Mouse (Mus musculus) hindbrain, postnatal 0 days (tissue): ENCODE data around the gene Spint5. TPM values are rescaled to one million over a fixed set of nuclear protein-coding genes. Genes with fewer than 3 reads are reported as not detected.

Source experiments
- ATAC-seq: fragments of 200-750 bp; cut with Nextera tagmentation; 2 replicates; pipeline ENCODE4 v1.8.0; 2017; ENCODE audit warnings: mild to moderate bottlenecking, moderate TSS enrichment, moderate library complexity
- DNase-seq: peaks from one replicate; pipeline ENCODE4 v3.0.0-alpha.2; 2015; ENCODE audit warnings: low spot score
- H3K27ac ChIP-seq: fragments of 300-500 bp; sonication (generic); 2 replicates; pipeline ENCODE4 v1.5.1; 2014; ENCODE audit warnings: mild to moderate bottlenecking
- H3K27me3 ChIP-seq: fragments of 300-500 bp; sonication (generic); 2 replicates; pipeline ENCODE4 v1.6.1; 2014; ENCODE audit warnings: low read length, mixed read lengths; ENCODE audit not compliant: insufficient read depth
- H3K36me3 ChIP-seq: fragments of 300-500 bp; sonication (generic); 2 replicates; pipeline ENCODE4 v1.6.1; 2014; ENCODE audit warnings: low read length, mixed read lengths; ENCODE audit not compliant: insufficient read depth
- H3K4me1 ChIP-seq: fragments of 300-500 bp; sonication (generic); 2 replicates; pipeline ENCODE4 v1.6.1; 2014; ENCODE audit warnings: antibody characterized with exemption, low read length, mixed read lengths; ENCODE audit not compliant: insufficient read depth
- H3K4me2 ChIP-seq: fragments of 300-500 bp; sonication (generic); 2 replicates; pipeline ENCODE4 v1.6.1; 2014; ENCODE audit warnings: low read depth, mild to moderate bottlenecking, low read length, moderate library complexity, mixed read lengths
- H3K4me3 ChIP-seq: fragments of 300-500 bp; sonication (generic); 2 replicates; pipeline ENCODE4 v1.5.1; 2014; ENCODE audit warnings: low read length
- H3K9ac ChIP-seq: fragments of 300-500 bp; sonication (generic); replicated peaks from 2 replicates; pipeline ENCODE4 v1.6.1; 2014; ENCODE audit warnings: mild to moderate bottlenecking, low read length, moderate library complexity, mixed read lengths
- H3K9me3 ChIP-seq: fragments of 300-500 bp; sonication (generic); 2 replicates; pipeline ENCODE4 v1.6.1; 2016; ENCODE audit warnings: low read length, mixed read lengths
- CTCF ChIP-seq: IDR thresholded peaks from 2 replicates; pipeline ENCODE4 v1.5.1; 2016; ENCODE audit warnings: antibody characterized with exemption, control low read depth, low read depth
- WGBS: fragments of 180-500 bp; shearing (Covaris S2); extraction: QIAGEN DNeasy Blood & Tissue Kit; methylation state at CpG from one replicate; pipeline ENCODE4 v1.1.7; 2014; 5-methylcytosine and 5-hydroxymethylcytosine counted together
- polyA plus RNA-seq: library from polyadenylated mRNA; unstranded; fragments of >200 nt; fragmentation: Nextera tagmentation; extraction: Ambion mirVana; gene quantifications from 2 replicates; pipeline ENCODE4 v1.2.1, GENCODE M21; 2015
- total RNA-seq: library from RNA; depleted of rRNA; stranded (reverse); fragments of >200 nt; gene quantifications from 2 replicates; pipeline ENCODE4 v1.2.3, GENCODE M21; 2014

The Spint5 gene
- total and polyA plus RNA-seq, 2 experiments from 2014 or later = not detected

DNA sequence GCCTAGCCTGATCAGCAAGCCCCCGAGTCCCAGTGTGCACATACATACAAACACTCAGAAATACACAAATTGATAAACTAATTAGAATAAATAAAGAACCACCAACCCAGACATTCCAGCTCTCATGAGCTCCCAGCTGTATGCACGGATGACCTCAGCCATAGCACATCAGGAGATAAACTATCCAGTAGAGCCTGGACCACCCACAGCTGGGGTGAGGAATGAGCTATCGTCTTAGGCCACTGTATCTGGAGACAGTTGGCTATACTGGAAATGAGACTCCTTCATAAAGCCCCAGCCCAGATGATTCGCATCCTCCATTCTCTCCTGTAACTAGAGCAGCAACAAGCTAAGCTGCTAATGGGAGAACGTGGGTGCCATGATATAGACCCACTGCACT is 19.7 kb downstream of the Spint5 start:
- ATAC-seq = no peak
- H3K9ac ChIP-seq = no peak overlapping the region

GRCm38 (mm10) chr2:164735446-164735845 is 20.3 kb downstream of the Spint5 start:
- no peak overlapping the region for H3K9ac ChIP-seq
- no peaks in the 10 kb centered on the region for H3K9me3 ChIP-seq
- no peak overlapping the region for H3K27ac ChIP-seq
- H3K4me1 ChIP-seq = no peaks in the 10 kb centered on the region
- H3K36me3 ChIP-seq = no peaks in the 10 kb centered on the region
- DNase-seq = no peak
- no peak for TF ChIP-seq CTCF
- H3K4me3 ChIP-seq = no peak overlapping the region
- WGBS = 89% methylated on average over 5 of the region's 5 CpGs
- H3K4me2 ChIP-seq = no peak overlapping the region
- ATAC-seq = no peak
- no peaks in the 10 kb centered on the region for H3K27me3 ChIP-seq

More for the DNA sequence above, 19.7 kb downstream of the Spint5 start:
- Histone ChIP-seq H3K4me2 (no peak overlapping the region), H3K4me3 (no peak overlapping the region), H3K9me3 (no peaks in the 10 kb centered on the region), H3K27me3 (no peaks in the 10 kb centered on the region), H3K27ac (no peak overlapping the region), H3K36me3 (no peaks in the 10 kb centered on the region), H3K4me1 (no peaks in the 10 kb centered on the region)
- TF ChIP-seq CTCF = no peak
- no peak for DNase-seq
- 89% methylated on average over 5 of the region's 5 CpGs for WGBS

DNA sequence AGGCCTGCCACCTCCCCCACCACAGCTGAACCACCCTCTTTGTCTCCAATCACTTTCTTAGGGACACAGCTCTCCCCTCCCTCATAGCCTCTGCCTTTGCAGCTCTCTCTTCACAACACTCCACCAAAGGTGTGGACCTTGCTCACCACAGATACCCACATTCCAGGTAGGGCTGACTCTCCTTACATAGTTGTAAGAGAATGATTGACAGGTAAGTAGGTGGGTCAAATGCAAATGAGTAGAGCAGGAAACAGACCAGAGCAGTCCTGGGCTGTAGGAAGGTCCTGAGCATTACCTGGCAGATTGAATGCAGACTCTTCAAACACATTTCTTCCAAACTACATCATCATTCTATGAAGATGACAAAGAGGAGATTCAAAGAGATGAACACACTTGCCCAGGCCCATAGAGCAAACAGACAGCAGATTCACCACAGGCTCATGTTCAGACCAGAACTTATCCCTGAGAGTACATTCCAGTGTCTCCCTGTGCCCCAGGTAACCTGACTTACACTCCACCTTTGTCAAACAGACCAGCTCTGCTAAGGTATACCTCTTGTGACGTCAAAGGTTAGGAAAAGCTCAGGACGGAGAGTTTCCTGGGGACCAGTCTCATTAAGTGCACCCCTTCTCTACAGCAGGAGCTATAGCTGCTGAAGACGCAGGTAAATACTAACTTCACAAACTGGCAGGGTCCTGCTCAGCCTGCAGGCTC is 22.4 kb downstream of the Spint5 start:
- 80% methylated on average over 3 of the region's 3 CpGs for WGBS
- no peak for ATAC-seq
- no peak for TF ChIP-seq CTCF

DNA sequence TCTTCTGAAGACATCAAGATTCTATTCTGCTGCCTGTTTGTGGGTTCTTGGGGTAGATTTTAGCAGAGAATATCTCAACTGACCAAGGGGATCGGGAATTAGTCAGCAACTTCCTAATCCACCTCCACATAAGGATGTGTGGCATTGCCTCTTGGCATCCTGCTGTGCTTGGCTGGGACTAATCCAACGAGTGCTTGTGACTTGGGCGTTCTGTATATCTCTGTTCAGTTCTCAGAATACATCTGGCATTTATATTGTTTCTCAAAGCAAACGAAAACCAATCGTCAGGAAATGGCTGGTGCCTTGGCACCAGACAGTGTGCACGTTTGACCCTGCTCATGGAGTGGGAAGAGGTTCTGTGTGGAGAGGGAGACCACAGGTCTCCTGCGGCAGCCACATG is 24.8 kb downstream of the Spint5 start:
- ATAC-seq (no peak), DNase-seq (no peak)
- Histone ChIP-seq H3K36me3 (no peaks in the 10 kb centered on the region), H3K27me3 (no peaks in the 10 kb centered on the region), H3K4me2 (no peak overlapping the region), H3K4me1 (no peaks in the 10 kb centered on the region), H3K9me3 (no peaks in the 10 kb centered on the region), H3K27ac (no peak overlapping the region), H3K9ac (no peak overlapping the region), H3K4me3 (no peak overlapping the region)
- WGBS = 63% methylated on average over 7 of the region's 7 CpGs
- TF ChIP-seq CTCF = no peak

More for the DNA sequence above, 22.4 kb downstream of the Spint5 start:
- no peak overlapping the region for H3K4me2 ChIP-seq
- H3K27me3 ChIP-seq = no peaks in the 10 kb centered on the region
- H3K4me3 ChIP-seq = no peak overlapping the region
- H3K9me3 ChIP-seq = no peaks in the 10 kb centered on the region
- H3K27ac ChIP-seq = no peak overlapping the region
- no peaks in the 10 kb centered on the region for H3K4me1 ChIP-seq
- H3K9ac ChIP-seq = no peak overlapping the region
- no peaks in the 10 kb centered on the region for H3K36me3 ChIP-seq
- no peak for DNase-seq

DNA sequence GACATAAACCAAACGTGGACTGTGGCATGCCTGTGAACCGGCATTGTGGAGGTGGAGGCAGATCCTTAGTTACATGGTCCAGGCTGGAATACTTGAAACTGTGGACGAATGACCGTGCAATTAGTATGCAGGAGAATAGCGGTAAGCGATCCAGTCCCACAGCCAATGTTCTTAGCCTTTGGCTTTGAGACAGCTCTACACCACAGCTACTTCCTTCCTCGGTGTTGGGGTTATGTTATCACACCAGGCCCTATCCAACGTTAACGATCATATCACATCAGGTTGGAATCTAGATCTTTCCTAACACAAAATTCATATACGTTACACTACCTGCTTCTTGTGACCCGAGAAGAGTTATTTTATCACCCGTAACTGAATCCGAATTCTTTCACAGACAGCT is 29.9 kb downstream of the Spint5 start:
- peaks cover 10% of the 10 kb centered on the region for H3K4me1 ChIP-seq
- 76% methylated on average over 13 of the region's 13 CpGs for WGBS
- peak overlapping the region; percentile 91 for H3K9ac ChIP-seq
- no peak for TF ChIP-seq CTCF
- ATAC-seq (no peak), DNase-seq (no peak)
- peak overlapping the region; percentile 88 for H3K4me2 ChIP-seq
- H3K27ac ChIP-seq = no peak overlapping the region
- H3K9me3 ChIP-seq = no peaks in the 10 kb centered on the region
- H3K36me3 ChIP-seq = no peaks in the 10 kb centered on the region; the same call in 1 of the 2 replicates
- peak overlapping the region; percentile 96 for H3K4me3 ChIP-seq
- H3K27me3 ChIP-seq = no peaks in the 10 kb centered on the region

- H3K27me3 ChIP-seq = no peaks in the 10 kb centered on the region
- peak within 1 kb of the TSS; percentile 96 for H3K4me3 ChIP-seq
- H3K36me3 ChIP-seq = peaks cover 7% of the 10 kb centered on the region; the same call in 1 of the 2 replicates
- H3K4me2 ChIP-seq = peak within 1 kb of the TSS; percentile 88
- DNase-seq (peak; percentile 97), ATAC-seq (peak; percentile 96)
- H3K4me1 ChIP-seq = peaks cover 10% of the 10 kb centered on the region
- H3K9me3 ChIP-seq = no peaks in the 10 kb centered on the region
- TF ChIP-seq CTCF = no peak
- peak within 1 kb of the TSS; percentile 83 for H3K27ac ChIP-seq
- peak within 1 kb of the TSS; percentile 91 for H3K9ac ChIP-seq
- under 1% methylated on average over 69 of the region's 70 CpGs for WGBS
Observed at GRCm38 (mm10) chr2:164745843-164746479, 30.9 kb downstream of the Spint5 start, which contains the start of the genes Wfdc3 and Dnttip1. Gene Wfdc3 (minus strand): TSS chr2:164745931. Gene Dnttip1 (plus strand): TSS chr2:164745983.

DNA sequence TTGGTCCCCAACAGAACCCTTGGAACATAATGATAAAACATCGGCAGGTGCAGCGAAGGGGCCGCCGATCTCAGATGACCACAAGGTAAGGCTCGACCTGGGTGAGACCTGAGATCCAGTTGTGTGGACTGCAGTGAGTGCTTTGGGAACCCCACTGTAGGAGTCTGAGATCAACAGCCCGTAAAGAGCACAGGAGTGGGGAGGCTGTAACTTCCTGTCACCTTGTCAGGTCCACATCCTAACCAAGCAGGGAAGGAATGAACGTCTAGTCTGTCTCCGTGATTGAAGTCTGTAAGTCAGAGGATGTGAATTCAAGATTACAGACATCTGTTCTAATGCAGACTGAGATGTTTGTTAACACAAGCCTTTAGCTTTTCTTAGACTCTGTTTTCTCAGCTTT is 31.6 kb downstream of the Spint5 start:
- Histone ChIP-seq H3K9me3 (no peaks in the 10 kb centered on the region), H3K27me3 (no peaks in the 10 kb centered on the region), H3K9ac (peak overlapping the region; percentile 91), H3K4me2 (peak overlapping the region; percentile 88), H3K27ac (no peak overlapping the region), H3K36me3 (peaks cover 11% of the 10 kb centered on the region; the same call in 1 of the 2 replicates), H3K4me1 (peaks cover 10% of the 10 kb centered on the region), H3K4me3 (peak overlapping the region; percentile 96)
- WGBS = 55% methylated on average over 8 of the region's 8 CpGs
- no peak for TF ChIP-seq CTCF
- no peak for DNase-seq
- ATAC-seq = no peak
